Mouse (Mus musculus): ENCODE data around the gene Rnf212b.
A peak's percentile ranks its signal among the peaks of the same experiment; 100 is the strongest.
"Not testable (repeated sequence)": the region's sequence is repeated elsewhere in the genome, so short reads cannot be mapped to it uniquely, and the experiment has no call there.

Gene Rnf212b

GRCm38 (mm10) chr14:54813991-54814390 lies at the start of gene Rnf212b:
Rnf212b (plus strand) TSS chr14:54814141.
- DNase-seq (ENCODE audit: low spot score): no peak

DNA sequence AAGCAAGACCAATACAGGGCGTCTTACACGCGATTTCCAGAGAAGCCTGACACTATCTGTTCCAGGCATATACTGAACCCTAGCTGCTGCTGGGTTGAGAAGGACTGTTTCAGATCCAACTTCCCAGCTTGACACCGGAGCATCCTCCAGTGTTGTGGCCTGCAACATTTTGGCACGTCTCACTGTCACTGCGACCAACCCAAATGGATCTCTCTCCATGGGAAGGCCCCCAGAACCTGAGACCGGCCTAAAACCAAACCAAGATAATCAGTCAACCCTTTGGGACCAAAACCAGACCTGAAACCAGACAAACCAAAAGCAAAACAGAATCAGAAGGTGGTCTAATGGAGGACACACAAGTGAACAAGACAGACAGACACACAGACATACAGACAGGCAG lies 47.0 kb upstream of the Rnf212b start:
- not testable (repeated sequence) for DNase-seq (ENCODE audit: low spot score)

- no peak for DNase-seq (ENCODE audit: low spot score)
These were observed 45.5 kb upstream of the Rnf212b start for GRCm38 (mm10) chr14:54768314-54769067.

- DNase-seq (ENCODE audit: low spot score): no peak
These were observed 44.9 kb upstream of the Rnf212b start for GRCm38 (mm10) chr14:54769068-54769425.

- DNase-seq (ENCODE audit: low spot score): no peak
These were observed 43.6 kb upstream of the Rnf212b start for GRCm38 (mm10) chr14:54770373-54770772.

DNA sequence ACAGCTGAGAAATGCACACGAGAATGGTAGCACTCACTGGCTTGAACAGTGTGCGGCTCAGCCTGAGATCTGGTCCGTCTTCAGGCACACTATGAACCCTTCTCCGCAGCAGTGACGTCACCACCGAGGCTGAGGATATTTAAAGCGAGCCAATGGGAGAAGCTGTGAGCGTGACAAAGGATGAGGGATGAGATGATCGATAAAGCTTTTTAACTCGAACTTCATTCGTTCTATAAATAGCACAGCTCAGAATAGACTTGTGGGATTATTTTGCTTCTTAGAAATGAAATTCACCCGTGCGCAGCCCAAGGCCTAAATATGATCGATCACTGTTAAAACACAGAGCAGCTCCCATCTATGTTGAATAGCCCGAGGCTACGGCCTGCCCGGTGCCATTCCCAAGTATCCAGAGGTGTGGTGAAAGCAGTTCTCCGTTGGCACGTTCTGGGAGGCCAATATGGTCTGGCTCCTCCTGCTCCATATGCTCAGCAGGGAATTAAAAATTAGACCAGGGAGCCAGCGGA lies 41.5 kb upstream of the Rnf212b start:
- no peak for DNase-seq (ENCODE audit: low spot score)

- DNase-seq (ENCODE audit: low spot score): no peak
These were observed 38.4 kb upstream of the Rnf212b start for GRCm38 (mm10) chr14:54775534-54776041.

DNA sequence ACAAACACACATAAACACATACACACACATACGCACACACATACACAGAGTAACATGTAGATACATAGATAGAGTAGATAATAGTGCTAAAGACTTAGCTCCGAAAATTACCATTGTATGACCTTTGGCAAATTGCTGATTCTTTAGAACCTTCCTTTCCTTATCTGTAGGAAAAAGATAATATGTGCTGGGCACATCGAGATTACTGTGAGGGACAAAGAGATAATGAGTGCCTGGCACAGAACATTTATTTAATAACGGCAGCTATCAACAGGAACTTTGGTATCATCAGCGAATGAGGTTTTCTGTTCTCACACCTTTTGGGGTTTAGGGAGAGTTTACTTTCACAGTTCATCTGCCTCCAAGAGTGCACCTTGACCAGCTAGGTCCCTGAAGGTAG lies 37.2 kb upstream of the Rnf212b start:
- DNase-seq (ENCODE audit: low spot score): no peak

DNA sequence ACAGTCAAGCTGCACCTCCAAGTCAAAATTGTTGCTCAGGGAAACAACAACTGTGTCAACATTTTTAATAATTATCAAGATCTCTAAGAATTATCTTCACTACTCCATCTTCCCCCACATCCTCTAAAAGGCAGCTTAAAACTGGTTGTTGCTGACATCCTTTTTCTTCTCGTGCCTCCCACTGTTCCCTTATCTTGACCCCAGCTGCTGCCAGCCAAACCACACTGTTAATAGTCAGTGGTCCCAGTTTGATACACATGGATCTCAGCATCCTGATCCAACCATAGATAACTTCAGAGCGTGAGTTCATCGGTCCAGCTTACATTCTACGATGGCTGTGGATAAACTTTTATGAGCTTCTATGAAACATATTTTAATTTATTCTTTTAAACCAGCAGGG lies 36.0 kb upstream of the Rnf212b start:
- DNase-seq (ENCODE audit: low spot score): no peak

DNA sequence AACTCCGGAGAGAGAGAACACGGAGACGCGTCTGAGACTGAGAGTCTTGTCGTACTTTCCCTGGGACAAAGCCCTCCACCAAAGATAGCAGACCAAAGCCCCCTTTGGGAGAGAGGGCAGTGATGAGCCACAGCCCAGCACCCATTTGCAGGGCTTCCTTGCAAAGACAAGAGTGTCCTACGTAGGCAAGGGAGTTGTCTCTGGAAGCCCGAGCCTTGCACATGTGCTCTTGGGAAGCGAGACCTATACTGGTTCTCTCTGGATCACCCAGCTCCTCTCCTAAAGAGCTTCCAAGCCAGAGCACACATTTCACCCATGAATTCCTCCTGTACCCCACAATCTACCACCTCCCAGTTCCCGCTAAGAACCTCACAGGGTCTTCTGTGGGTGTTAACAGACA lies 33.9 kb upstream of the Rnf212b start:
- no peak for DNase-seq (ENCODE audit: low spot score)

DNA sequence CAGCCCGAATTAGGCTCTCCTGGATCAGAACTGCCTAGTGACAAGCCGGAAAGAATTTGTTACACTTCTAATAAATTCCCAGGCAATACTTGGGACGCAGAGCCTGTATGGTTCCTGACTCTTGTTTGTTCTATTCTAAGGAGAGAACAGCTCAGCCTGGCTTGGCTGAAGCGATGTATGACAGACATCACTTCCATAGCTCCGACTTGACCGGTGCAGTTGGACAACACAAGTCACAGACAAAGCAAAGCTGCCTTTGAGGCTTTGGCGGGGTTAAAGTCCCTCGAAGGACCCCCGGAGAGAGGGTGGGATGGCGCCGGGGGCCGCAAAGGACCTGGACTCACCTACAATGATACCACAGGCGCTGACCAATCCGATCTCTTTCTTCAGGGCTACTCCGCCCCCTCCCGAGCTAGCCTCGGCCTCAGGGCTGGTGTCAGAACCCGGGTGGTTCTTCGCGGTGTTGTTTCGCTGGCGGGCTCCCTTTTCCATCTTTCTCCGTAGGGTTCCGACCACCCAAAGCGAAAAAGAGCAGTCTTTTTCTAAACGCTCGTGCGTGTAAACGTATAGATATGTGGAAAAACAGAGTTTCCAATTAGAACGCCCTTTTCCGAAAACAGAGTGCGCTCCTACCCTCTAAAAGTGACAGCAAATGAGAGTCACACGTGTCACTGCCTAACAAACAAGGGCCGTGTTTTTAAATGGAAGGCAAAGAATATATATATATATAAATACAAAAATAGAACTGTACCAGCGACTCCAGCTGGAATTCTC lies 32.9 kb upstream of the Rnf212b start:
- DNase-seq (ENCODE audit: low spot score): no peak

DNA sequence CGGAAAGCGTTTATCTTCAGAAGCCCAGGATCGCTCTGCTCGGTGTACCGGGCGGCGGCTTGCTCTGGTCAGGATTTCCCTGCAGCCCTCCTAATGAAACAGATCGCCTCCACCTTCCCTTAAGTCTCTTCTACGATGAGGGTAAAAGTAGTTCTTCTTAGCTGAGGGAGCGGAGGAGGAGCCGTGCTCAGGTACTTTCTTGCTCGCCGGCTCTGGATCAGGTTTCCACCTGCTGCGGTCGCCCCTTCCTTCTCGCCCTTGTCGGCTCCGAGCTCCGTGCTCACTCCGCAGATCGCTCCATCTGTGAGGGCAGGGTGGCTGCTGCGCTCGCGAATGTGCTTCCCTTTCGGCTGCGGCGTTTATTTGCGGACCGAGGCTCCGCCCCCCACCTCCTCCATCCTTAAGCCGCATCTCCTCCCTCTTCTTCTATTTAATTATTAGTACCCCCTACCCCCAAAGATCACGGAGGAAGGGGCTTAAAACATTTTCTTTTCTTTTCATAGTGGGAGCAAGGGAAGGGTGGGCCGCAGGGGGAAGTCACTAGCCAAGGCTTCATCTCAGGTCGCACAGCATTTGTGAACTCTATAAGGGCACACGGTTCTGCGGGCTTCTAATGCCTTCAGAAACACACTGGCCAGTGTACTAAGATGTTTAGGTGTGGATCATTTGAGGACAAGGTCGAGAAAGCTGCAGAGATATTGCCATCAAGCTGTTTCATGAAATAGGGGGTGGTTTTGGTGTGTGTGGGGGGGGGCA lies 32.2 kb upstream of the Rnf212b start, which contains the start of gene Slc7a8:
Slc7a8 (minus strand) TSS at position 337 of the 756 bp plus-strand sequence.
- DNase-seq (ENCODE audit: low spot score): no peak

DNA sequence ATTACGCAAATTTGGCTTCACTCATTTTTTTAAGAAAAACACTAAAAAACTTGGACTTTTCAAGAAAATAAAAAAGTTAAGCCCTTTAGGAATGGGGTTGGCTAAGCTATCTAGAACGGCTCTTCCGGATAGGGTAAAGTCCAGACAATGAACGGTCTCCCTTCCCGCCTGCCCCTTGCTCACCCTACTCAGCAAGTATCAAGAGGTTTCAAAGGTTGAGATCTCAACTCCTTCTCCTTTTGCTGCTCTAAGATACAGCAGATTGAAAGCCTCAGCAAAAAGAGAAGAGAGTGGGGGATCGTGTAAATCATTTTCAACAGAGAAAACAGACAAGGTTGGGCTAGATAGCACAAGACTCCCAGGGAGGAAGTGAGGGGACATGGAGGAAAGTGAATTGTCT lies 31.0 kb upstream of the Rnf212b start:
- DNase-seq (ENCODE audit: low spot score): no peak

DNA sequence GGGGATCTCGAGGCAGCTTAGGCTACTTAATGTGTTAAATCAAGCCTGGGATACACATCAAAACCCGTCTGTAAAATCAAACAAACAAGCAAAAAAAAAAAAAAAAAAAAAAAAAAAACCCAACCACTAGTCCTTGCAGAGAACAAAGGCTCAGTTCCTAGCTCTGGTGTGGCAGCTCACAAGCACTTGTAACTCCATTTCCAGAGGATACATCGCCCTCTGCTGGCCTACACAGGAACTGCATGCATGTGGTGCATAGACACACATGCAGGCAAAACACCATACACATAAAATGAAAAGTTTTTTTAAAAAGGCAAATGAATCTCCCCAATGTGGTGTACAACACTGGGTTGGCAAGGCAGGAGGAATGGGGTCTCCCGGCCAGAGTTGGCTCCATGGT lies 28.0 kb upstream of the Rnf212b start:
- DNase-seq (ENCODE audit: low spot score): peak; percentile 30

DNA sequence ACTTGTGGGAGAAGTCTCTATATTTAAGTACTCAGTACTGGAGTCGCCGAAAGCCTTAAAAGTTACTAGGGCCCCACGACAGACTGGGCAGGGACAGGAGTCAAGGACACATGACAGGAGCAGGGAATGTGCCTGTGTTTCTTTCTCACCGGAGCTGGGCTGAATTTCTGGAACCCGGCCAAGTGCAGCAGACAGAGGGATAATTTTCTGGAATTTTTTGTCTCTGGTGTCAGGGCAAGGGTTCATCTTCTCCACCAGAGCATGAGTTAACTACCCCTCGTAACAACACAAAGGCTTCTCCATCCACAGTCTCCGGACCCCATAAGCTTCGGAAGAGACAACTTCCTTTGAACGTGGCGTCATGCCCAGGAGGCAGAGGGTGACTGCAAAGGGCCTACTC lies 27.5 kb upstream of the Rnf212b start:
- peak; percentile 4 for DNase-seq (ENCODE audit: low spot score)

GRCm38 (mm10) chr14:54787226-54787625 lies 26.7 kb upstream of the Rnf212b start:
- no peak for DNase-seq (ENCODE audit: low spot score)

DNA sequence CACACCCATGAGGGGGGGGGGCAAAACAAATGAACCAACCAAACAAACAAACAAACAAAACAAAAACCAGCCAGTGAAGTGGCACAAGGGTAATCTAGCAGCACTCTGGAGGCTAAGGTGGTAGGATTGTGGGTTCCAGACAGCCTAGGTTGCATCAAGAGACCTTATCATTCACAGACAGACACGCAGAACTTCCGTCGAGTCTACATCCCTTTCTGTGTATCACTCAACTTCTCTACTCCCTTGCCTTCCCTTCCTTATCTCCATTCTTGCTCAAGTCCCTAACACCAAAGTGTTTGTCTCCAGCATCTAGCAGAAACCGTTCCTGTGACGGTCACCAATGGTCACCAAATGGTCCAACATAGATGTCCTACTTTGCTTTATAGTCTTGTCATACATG lies 25.7 kb upstream of the Rnf212b start:
- no peak for DNase-seq (ENCODE audit: low spot score)

GRCm38 (mm10) chr14:54792166-54792565 lies 21.8 kb upstream of the Rnf212b start:
- no peak for DNase-seq (ENCODE audit: low spot score)

DNA sequence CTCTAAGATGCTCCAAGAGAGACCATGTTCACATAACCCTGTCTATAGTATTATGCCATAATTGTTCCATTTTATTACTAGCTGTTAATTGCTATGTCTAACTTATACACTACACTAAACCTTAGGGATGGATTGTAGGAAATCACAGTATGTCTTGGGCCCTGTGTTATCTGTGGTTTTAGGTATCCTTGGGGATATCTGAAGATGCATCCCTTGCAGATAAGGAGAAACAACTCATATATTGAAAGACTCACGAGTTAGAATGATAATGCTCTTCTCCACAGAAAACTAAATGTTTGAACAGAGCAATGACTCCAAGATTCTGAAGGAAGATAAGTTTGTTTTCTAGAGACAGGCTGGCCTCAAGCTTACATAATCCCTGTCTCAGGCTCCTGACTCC lies 20.6 kb upstream of the Rnf212b start:
- no peak for DNase-seq (ENCODE audit: low spot score)

DNA sequence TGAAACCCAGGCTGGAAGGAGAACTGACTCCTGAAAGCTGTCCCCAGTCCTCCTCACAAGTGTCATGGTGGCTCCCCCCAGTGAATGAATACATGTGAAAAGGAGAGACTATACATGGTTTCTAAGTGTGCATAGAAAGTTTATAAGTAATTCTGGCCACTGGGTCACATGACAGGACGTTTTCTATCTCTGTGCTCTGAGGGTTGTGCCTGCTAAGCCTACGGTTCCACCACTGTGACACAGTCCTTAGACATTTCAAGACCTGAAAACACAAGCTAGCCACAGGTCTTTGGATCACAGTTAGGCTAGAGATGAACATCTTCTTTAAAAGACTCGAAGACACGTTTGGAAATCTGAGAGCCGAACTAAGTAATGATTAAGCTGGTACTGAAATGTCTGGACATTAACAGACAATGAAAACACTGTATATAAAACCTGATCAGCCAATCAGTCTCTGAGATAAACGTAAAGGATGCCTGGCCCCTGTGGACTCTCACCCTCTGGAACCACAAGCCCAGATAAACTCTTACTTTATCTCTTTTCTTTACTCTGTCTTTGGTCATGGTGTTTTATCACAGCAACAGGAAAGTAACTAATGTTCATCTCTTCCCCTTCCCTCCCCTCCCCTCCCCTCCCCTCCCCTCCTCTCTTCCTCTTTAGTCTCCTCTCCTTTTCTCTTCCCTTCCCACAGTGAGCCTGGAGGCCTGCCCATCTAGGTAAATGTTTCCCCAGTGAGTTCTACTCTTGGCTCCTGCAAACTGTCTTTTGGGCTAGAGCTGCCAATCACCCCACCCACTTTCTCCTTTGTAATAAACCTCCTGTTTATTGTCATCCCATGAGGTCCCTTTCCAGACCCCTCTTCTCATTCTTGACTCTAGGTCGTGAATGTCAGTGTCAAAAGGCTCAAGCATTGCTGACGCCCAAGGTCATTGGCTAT lies 19.8 kb upstream of the Rnf212b start:
- DNase-seq (ENCODE audit: low spot score): no peak

GRCm38 (mm10) chr14:54795901-54796300 lies 18.0 kb upstream of the Rnf212b start:
- DNase-seq (ENCODE audit: low spot score): no peak
